Mouse (Mus musculus) midbrain, embryonic 11.5 days (tissue): ENCODE data around the gene Prss21. TPM values are rescaled to one million over a fixed set of nuclear protein-coding genes. Genes with fewer than 3 reads are reported as not detected.
"Not testable (repeated sequence)": the region's sequence is repeated elsewhere in the genome, so short reads cannot be mapped to it uniquely, and the experiment has no call there.

Source experiments
- ATAC-seq: fragments of 200-750 bp; cut with Nextera tagmentation; 2 replicates; pipeline ENCODE4 v1.8.0; 2017; ENCODE audit warnings: moderate TSS enrichment, moderate library complexity; ENCODE audit not compliant: low FRiP score
- DNase-seq: peaks from one replicate; pipeline ENCODE4 v3.0.0; 2015; ENCODE audit warnings: low spot score; ENCODE audit errors: missing footprints
- H3K27ac ChIP-seq: fragments of 300-500 bp; sonication (generic); 2 replicates; pipeline ENCODE4 v1.5.1; 2014; ENCODE audit warnings: low read depth, low read length
- H3K27me3 ChIP-seq: fragments of 300-500 bp; sonication (generic); 2 replicates; pipeline ENCODE4 v1.6.1; 2014; ENCODE audit warnings: mild to moderate bottlenecking, low read length, moderate library complexity, mixed read lengths; ENCODE audit not compliant: control insufficient read depth, insufficient read depth
- H3K36me3 ChIP-seq: fragments of 300-500 bp; sonication (generic); 2 replicates; pipeline ENCODE4 v1.6.1; 2014; ENCODE audit warnings: mild to moderate bottlenecking, low read length, moderate library complexity, mixed read lengths; ENCODE audit not compliant: control insufficient read depth, insufficient read depth
- H3K4me1 ChIP-seq: fragments of 300-500 bp; sonication (generic); 2 replicates; pipeline ENCODE4 v1.6.1; 2014; ENCODE audit warnings: low read length; ENCODE audit not compliant: control insufficient read depth, insufficient read depth
- H3K4me2 ChIP-seq: fragments of 300-500 bp; sonication (generic); 2 replicates; pipeline ENCODE4 v1.6.1; 2014; ENCODE audit warnings: mild to moderate bottlenecking, moderate library complexity
- H3K4me3 ChIP-seq: fragments of 300-500 bp; sonication (generic); 2 replicates; pipeline ENCODE4 v1.5.1; 2014; ENCODE audit warnings: low read depth, low read length
- H3K9ac ChIP-seq: fragments of 300-500 bp; sonication (generic); 2 replicates; pipeline ENCODE4 v1.6.1; 2014; ENCODE audit warnings: low read length
- H3K9me3 ChIP-seq: fragments of 300-500 bp; sonication (generic); 2 replicates; pipeline ENCODE4 v1.6.1; 2016; ENCODE audit warnings: low read length; ENCODE audit not compliant: control insufficient read depth
- WGBS: fragments of 180-500 bp; shearing (Covaris S2); extraction: QIAGEN DNeasy Blood & Tissue Kit; methylation state at CpG from one replicate; pipeline ENCODE4 v1.1.7; 2014; 5-methylcytosine and 5-hydroxymethylcytosine counted together
- microRNA-seq: library from miRNA; unstranded; fragments of <30 nt; microRNA quantifications from one replicate; pipeline ENCODE4, GENCODE M21; 2017
- polyA plus RNA-seq: library from polyadenylated mRNA; unstranded; fragments of >200 nt; fragmentation: Nextera tagmentation; extraction: Ambion mirVana; gene quantifications from 2 replicates; pipeline ENCODE4 v1.2.1, GENCODE M21; 2014

Gene Prss21
- polyA plus RNA-seq, 1 experiment from 2014 or later, result not detected

DNA sequence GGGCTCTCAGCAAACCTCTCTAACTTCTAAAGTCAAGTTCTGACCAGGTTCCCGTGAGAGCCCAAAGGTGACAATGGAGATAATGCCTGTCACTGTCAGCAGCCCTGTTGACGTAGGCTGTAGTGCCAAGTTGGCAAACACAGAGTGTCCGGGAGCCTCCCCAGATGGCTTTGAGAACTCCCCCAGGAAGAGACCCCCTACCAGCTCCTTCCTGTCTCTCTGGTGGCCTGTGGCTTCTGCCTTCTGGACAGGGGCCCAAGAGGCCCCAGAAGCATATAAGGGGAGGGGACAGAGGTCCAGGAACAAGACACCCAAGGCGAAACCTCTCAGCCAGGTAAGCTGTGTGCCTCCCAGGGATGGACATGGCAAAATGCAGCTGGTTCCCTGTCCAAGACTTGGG, 12.7 kb downstream of the Prss21 start, which contains the start of the genes Dcpp1 and Dcpp2:
Gene Dcpp1 (plus strand): TSS at position 301 of the 400 bp plus-strand sequence.
Gene Dcpp2 (plus strand): TSS at position 305 of the 400 bp plus-strand sequence.
- H3K9ac ChIP-seq, H3K4me2 ChIP-seq, H3K9me3 ChIP-seq, H3K4me1 ChIP-seq, H3K4me3 ChIP-seq, ATAC-seq, H3K27me3 ChIP-seq, H3K36me3 ChIP-seq, H3K27ac ChIP-seq, DNase-seq: not testable (repeated sequence)
- 75% methylated on average over 4 of the region's 4 CpGs for WGBS

DNA sequence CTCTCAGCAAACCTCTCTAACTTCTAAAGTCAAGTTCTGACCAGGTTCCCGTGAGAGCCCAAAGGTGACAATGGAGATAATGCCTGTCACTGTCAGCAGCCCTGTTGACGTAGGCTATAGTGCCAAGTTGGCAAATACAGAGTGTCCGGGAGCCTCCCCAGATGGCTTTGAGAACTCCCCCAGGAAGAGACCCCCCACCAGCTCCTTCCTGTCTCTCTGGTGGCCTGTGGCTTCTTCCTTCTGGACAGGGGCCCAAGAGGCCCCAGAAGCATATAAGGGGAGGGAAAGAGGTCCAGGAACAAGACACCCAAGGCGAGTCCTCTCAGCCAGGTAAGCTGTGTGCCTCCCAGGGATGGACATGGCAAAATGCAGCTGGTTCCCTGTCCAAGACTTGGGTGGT, 49.3 kb downstream of the Prss21 start, which contains the start of gene Dcpp3:
Gene Dcpp3 (plus strand): TSS at position 301 of the 400 bp plus-strand sequence.
- H3K36me3 ChIP-seq, H3K4me3 ChIP-seq, H3K9ac ChIP-seq, ATAC-seq, H3K27ac ChIP-seq, H3K4me2 ChIP-seq, H3K27me3 ChIP-seq, H3K4me1 ChIP-seq, DNase-seq, H3K9me3 ChIP-seq: not testable (repeated sequence)
- 83% methylated on average over 3 of the region's 4 CpGs for WGBS

Small RNA genes lying within 50 kb of the gene (microRNA-seq; reads per million reads assigned to microRNA genes)
- 2.7 reads per million, percentile 10 among the genes with 10 or more reads in this experiment for gene Mir5125

Other genes with a start within 250 kb of the Prss21 start
- 0.43 and 0.61 TPM in 2 replicates for gene Mmp25, start 222.8 kb upstream of the Prss21 start, polyA plus RNA-seq
- gene Bicdl2, start 207.6 kb upstream of the Prss21 start, polyA plus RNA-seq, result 0.14 and 0.19 TPM in 2 replicates
- gene Hcfc1r1, start 194.5 kb upstream of the Prss21 start, polyA plus RNA-seq, result 37.4 and 40.6 TPM in 2 replicates
- gene Thoc6, start 194.2 kb upstream of the Prss21 start, polyA plus RNA-seq, result 55.1 and 57.0 TPM in 2 replicates
- 2.0 and 2.2 TPM in 2 replicates for gene Tnfrsf12a, start 190.6 kb upstream of the Prss21 start, polyA plus RNA-seq
- gene Cldn6, start 188.8 kb upstream of the Prss21 start, polyA plus RNA-seq, result 2.3 and 2.5 TPM in 2 replicates
- gene Cldn9, start 184.0 kb upstream of the Prss21 start, polyA plus RNA-seq, result 0.58 and 0.82 TPM in 2 replicates
- gene 1520401A03Rik, start 145.3 kb upstream of the Prss21 start, polyA plus RNA-seq, result not detected in 2 replicates
- 29.3 and 33.7 TPM in 2 replicates for gene Pkmyt1, start 141.7 kb upstream of the Prss21 start, polyA plus RNA-seq
- gene Paqr4, start 127.2 kb upstream of the Prss21 start, polyA plus RNA-seq, result 29.5 and 30.2 TPM in 2 replicates
- 0.58 and 0.63 TPM in 2 replicates for gene Kremen2, start 122.2 kb upstream of the Prss21 start, polyA plus RNA-seq
- 125 and 142 TPM in 2 replicates for gene Flywch1, start 96.5 kb upstream of the Prss21 start, polyA plus RNA-seq
- gene Flywch2, start 82.0 kb upstream of the Prss21 start, polyA plus RNA-seq, result 20.4 and 20.9 TPM in 2 replicates
- gene Srrm2, start 77.5 kb upstream of the Prss21 start, polyA plus RNA-seq, result 408 and 439 TPM in 2 replicates
- 1,062 and 1,170 TPM in 2 replicates for gene Elob, start 38.9 kb upstream of the Prss21 start, polyA plus RNA-seq
- 0.27 TPM in 1 of 2 replicates, not detected in the other for gene Prss33, start 32.0 kb upstream of the Prss21 start, polyA plus RNA-seq
- not detected in 2 replicates for gene Prss32, start 24.2 kb upstream of the Prss21 start, polyA plus RNA-seq
- gene Prss41, start 23.9 kb upstream of the Prss21 start, polyA plus RNA-seq, result 0.41 and 0.81 TPM in 2 replicates
- gene Dcpp1, start 12.8 kb downstream of the Prss21 start, polyA plus RNA-seq, result not detected in 2 replicates
- not detected in 2 replicates for gene Dcpp2, start 12.8 kb downstream of the Prss21 start, polyA plus RNA-seq
- not detected in 2 replicates for gene Dcpp3, start 49.4 kb downstream of the Prss21 start, polyA plus RNA-seq
- not detected in 2 replicates for gene Sbp, start 73.6 kb downstream of the Prss21 start, polyA plus RNA-seq
- gene Sbpl, start 87.2 kb downstream of the Prss21 start, polyA plus RNA-seq, result not detected in 2 replicates
- not detected in 2 replicates for gene Prss30, start 112.5 kb downstream of the Prss21 start, polyA plus RNA-seq
- 0.19 TPM in 1 of 2 replicates, not detected in the other for gene Prss22, start 130.0 kb downstream of the Prss21 start, polyA plus RNA-seq
- not detected in 2 replicates for gene Prss27, start 170.1 kb downstream of the Prss21 start, polyA plus RNA-seq
- 76.8 and 80.0 TPM in 2 replicates for gene Kctd5, start 205.4 kb downstream of the Prss21 start, polyA plus RNA-seq